Mouse (Mus musculus) CD4-positive, CD25-positive, alpha-beta regulatory T cell, adult 2 months (primary cell): ENCODE measurements around the gene Akna.

Experiments used
- DNase-seq: peaks from one replicate; pipeline ENCODE4 v3.0.0-alpha.2; 2012; ENCODE audit warnings: low read depth, low spot score

The Akna gene

DNA sequence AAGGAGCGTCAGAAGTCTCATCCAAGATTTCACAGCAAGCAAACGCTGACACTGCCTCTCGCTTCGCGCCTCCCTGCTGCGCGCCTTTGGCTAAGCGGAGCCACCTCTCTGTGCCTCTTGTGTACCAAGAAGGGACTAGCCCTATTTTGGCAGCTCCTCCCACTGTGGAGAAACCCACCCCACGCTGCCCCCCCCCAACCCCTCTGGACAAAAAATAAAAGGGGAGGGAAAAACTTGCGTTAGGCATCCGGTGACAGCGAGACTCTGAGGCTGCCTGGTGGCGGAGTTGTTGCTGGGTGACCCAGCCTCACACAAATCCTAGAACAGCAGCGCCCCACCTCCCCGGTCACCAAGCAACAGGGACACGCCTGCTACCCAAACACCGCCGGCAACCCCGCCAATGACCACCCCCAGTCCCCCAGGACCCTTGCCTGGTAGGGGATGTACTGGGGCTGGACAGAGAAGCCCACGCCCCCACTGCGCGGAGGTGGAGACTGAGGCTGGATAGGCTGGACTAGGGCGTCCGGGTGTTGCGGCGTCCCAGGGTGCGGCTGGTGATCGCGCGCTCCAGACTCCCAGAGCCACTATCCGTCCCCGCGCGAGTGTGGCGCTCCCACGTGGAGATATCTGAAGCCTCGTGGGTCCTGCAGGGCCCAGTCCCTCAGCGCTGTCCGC lies 6.9 kb upstream of the Akna start:
- DNase-seq, result peak; percentile 88

DNA sequence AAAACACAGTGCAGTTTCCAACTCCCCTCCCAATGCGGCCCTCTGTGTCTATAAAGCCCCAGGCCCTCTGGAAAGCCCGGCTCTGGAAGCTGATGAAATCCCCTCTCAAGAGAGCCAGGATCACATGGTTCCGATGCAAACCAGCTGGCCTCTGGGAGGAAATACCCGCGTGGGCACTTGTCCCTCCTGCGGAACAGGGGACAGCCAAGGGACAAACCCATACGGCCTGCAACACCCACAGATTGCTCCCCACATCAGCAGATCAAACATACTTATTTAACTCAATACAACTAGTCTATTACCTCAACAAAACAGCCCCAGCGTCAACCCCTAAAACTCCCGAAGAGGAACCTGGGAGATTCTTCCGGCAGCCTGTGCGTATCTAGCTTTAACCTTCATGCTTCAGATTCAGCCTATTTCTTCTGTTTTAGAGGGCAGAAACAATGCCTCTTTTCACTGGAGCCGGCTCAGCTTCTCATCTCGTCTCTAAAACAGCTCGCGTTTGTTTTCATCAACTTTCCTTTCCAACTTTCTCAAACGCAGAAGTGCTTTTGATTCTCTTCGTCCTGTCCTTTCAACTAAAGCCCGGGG lies 6.3 kb upstream of the Akna start:
- DNase-seq, result peak; percentile 66

DNA sequence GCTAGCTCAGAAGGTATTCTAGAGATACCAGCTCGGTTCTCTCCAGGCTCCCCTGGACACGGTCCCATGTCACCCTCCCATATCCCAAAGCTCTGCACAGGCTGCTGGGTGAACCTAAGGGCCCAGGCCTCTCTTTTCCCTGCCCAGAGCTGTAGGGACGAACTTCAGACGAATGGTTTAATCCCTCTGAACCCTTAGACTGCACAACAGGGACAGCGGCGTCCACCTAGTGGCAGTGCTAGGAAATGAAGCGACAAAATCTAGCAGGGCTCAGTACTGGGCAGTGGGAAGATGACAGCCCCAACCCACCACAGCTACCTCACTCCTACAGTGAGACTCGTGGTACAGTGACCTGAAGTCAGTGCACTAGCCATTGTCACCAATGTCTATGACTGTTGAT lies 5.5 kb upstream of the Akna start:
- peak; percentile 82 for DNase-seq

DNA sequence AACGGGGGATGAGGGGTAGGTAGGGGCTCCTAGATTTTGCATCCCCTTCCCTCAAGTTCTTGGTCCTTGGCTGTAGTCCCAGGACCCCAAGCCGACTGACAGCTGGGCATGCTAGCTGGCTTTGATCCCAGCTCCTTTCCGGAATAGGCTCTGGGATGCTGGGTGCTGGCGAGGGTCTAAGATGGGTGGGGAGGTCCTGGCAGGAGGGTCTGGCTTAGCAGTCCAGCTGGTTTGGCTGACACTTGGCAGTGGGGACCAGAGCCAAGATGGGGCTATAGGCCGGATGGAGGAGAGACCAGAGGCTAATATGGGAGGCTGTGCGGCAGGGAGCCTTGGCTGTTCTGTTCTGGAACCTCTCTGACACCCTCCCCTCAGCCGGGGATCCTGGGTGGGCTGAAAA lies 5.1 kb upstream of the Akna start:
- DNase-seq, result no peak

DNA sequence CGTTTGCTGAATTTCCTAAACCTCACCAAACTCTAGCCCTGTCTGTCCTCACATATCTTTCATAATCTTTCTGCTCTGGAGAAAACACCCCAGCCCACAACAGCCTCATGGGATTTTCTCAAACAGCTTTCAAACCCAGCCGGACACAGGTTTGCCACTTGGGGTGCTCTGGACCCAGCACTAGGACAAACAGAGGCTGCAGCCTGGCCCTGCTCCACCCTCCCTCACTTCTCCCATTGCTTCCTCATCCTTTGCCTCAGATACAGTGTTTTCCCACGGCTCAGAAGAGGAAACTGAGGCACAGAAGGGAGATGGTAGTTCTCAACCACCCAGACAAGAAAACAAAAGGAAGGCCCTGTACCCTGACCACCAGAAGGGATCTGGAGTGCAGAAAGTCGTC lies 2.5 kb upstream of the Akna start:
- peak; percentile 16 for DNase-seq

DNA sequence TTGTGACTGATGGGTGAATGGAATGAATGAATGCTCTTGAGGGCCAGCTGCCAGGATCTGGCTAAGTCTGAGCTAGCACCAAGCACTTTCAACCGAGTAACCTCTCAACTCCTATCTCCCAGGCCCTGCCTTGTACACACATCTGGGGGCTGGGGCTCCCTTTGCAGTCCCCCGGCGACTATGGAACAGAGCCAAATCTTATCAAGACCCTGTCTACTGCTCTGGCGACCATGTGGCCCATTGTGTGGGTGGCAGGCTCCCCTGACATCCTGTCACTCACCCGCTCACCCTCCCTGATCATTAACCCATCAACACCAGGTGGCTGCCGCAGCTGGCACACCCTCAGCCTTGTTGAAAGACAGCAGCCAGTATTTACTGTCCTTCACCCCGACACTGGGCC lies 1.9 kb upstream of the Akna start:
- peak; percentile 78 for DNase-seq

DNA sequence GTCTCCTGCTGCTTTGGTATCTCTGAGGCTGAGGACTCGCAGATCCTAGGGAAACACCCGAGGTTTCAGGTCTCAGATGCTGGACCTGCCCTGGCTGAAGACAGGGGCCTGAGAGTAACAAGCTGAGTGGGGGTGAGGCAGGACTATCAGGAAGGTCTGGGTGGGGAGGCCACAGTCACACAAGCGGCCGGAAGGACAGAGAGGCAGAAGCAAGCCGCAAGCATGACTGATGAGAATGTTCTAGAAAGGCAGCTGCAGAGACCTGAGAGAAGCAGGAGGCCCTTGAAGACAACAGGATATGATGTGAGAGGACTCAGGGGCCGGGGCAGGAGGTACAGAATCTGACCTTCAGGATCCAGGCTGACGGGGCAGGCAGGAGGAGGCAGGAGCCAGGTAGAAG lies 1.1 kb upstream of the Akna start:
- peak; percentile 82 for DNase-seq

DNA sequence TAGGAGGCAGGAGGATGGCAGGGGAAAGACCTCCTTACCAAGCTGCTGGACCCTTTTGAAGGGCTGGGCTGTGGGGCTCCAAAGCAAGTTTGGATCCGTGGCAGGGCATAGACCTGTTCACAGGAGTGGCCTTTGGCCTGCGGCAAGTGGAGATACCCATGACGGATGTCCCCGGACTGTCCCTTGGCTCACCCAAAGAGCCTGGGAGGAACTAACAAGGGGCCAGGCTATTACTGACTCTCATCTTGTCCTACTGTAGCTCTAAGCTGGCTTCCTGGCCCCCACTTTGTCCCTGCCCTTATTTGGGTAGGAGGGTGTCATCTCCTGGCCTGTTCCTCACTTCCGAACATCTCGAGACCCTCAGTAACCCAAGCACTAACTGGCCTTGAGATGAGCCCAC lies 596 bp downstream of the Akna start:
- DNase-seq, result peak; percentile 45

DNA sequence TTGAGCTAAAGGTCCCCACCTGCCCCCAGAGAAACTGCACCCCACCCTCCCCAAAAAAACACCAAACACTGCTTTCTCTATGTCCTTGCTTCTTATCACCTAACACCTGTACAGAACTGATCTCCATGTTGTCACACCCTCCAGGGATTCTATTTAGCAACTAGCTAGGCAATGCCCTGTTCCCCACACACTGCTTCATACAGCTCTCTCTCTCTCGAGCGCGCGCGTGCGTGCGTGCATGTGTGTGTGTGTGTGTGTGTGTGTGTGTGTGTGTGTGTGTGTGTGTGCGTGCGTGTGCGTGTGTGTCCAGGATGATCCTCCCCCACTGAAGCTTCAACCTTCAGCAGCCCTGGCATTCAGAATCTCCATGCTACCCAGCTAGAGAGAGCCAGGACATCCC lies 1.1 kb downstream of the Akna start:
- DNase-seq, result peak; percentile 63

DNA sequence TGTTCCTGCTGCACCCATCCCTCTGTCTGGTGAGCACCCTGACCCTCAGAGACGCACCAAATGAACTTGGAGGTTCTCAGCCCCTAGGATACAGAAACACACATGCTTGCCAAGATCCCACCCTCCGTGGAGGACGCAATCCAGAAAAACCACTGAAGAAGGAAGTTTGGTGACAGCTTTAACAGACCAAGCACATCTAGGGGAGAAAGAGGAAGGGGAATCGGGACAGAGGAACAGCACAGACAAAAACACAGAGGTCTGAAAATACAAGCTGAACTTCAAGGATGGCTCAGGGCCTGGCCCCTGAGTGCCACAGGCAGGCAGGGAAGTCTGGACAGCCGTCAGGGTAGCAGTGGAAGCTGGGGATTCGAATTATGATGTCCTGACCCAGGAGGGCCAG lies 1.5 kb downstream of the Akna start:
- DNase-seq, result no peak

DNA sequence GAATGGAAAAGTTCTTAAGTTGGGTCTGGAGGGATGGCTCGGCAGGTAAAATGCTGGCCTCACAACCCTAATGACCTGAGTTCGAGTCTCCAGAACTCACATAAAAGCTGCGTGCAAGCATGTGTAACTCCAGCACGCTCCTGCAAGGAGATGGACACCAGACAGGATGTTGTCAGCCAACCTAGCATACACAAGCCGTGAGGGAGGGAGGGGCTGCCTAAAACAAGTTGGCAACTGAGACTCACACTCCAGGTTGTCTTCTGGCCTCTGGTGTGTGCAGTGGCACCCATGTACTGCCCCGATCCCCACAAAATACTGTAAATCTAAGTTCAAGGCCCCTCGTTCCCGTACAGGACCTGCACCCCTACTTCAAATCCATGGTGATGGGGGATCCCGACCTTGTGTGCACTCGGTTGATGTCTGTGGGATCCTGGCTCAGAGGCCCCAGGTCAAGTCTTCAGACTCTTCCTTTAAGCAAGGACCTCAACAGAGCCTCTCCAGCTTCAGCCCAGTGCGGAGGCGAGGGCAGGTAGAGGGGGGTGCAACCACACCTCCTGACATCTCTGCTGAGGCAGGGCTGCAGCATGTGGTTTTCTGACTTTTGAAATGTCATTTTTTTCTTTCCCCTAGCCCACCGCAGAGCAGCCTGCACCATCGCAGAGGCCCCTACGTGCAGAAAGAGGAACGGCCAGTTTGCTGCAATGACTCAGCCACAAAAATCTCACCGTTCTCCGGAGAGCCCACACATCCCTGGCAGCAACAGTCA lies 2.4 kb downstream of the Akna start:
- DNase-seq, result peak; percentile 72

DNA sequence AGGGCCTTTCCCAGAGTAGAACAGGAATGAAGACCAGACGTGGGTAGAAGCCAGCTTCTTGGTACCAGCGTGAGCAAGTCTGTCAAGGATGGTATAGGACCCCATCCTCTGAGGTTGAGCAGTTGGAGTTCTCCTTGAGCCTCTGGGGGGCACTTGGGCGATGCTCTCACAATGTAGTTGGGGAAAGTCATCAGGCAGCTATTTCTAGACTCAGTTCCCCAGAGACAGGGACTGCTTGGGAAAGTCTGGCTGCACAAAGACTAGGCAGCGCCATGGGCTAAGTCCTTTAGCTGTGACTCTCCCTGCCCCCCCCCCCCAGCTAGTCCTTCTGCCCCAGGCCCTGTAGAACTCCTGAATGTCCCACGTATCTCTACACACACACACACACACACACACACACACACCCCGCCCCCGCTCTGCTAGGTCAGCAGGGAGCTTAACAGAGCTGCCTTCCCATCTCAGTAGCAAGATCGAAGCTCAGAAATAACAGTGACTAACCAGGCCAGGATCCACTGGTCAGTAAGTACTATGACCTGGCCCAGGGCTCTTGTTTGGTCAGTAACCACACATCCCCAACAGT lies 3.4 kb downstream of the Akna start:
- DNase-seq, result peak; percentile 49

DNA sequence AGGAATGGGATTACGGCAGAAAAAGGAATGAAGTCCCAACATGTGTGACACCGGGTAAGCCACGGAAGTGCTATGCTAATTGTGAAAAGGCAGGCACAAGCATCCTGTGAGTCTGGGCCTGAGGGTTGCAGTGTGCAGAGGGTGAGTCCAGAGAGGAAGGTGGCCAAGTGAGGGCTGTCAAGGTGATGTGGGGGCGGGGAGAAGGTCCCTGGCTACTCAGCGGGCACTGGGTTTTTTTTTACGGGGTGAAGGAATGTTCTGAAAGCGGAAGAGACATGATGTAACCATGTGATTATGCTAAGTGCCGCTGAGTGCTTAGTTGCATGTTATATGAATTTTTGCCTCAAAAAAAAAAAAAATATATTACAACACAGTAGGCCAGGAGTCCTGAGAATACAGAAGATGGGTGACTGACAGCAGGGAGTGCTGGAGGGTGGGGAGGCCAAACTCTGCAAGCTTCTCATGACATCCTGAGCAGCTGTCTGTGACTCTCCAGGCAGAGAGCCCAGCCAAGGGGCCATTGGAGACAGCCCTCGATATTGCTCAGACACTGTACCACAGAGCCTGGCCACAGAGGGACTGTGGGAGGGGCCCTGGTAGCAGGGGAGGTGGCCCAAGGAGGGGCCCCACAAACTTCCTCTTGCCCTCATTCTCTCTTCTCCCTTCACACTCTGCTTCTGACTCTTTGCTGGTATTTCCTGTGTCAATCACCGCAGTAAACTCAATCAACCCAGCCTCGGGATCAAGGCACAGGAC lies 4.1 kb downstream of the Akna start:
- peak; percentile 80 for DNase-seq

DNA sequence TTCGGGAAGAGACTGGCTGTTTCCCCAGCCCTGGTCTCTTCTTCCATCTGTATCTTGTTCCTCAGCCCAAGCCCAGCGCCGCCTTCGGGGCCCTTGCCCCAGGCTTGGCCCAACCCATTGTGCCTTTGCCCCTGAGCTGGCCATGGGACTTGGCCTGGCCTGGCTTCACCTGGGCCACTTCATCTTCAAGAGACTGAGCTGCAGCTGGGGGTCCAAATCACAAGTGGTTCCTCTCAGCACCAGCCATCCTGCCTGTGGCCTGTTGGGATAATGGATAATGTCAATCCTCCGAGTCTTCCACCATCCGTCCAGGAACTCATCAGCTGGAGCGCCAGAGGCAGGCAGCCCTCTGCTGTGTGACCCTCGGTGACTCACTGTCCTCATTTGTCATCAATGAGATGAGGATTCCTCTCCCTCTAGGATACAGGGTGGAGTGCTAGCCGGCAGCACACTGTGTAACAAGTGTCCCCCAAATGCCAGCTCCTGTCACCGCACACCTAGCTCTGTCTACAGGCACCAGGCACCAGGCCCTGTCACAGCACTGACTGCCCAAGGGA lies 5.1 kb downstream of the Akna start:
- DNase-seq, result no peak

DNA sequence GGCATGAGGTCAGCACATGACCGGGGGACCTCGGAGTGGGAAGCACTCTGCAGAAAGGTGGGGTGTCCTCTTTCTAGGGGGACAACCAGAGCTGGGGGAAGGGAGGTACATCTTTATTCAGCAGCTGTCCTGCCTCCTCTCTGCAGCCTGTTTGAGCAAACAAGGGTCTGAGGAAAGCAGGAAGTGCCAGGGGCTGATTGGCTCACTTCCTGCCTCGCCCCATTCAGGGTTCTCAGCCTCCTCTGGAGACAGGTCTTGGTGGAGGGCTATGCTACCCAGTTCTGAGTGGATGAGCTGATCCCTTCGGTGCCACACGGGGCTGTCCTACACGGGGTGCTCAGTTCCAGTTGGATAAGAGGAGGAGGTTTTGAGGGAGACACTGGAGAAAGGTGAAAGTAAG lies 11.8 kb downstream of the Akna start:
- peak; percentile 69 for DNase-seq

DNA sequence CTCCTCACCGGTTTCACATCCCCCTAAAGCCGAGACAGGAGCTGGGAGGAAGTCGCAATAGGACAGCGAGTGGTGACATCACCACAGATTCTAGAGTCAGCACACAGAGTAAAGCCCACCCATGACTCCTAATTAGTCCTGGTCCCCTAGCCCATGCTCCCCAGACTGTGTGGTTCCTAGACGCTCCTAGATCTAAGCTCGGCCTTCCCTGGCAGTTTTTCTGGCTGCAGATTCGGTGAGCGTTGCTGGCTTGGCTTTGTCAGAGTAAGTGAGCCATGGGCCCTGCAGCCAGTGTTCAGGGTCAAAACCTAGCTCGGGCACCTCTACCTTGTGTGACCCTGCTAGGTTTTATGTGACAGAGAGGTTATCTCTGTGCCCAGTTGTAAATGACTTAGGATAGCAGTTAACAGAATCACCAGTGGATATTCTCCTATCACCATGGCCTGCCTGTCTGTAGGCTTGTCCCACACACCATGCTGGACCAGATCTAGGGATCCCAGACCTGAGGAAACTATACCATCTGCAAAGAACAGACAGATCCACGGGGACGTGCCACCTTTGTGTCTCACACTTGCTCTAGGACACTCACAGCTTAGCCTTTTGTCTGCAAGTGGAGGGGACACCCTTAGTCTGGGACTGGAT lies 13.1 kb downstream of the Akna start:
- peak; percentile 43 for DNase-seq

DNA sequence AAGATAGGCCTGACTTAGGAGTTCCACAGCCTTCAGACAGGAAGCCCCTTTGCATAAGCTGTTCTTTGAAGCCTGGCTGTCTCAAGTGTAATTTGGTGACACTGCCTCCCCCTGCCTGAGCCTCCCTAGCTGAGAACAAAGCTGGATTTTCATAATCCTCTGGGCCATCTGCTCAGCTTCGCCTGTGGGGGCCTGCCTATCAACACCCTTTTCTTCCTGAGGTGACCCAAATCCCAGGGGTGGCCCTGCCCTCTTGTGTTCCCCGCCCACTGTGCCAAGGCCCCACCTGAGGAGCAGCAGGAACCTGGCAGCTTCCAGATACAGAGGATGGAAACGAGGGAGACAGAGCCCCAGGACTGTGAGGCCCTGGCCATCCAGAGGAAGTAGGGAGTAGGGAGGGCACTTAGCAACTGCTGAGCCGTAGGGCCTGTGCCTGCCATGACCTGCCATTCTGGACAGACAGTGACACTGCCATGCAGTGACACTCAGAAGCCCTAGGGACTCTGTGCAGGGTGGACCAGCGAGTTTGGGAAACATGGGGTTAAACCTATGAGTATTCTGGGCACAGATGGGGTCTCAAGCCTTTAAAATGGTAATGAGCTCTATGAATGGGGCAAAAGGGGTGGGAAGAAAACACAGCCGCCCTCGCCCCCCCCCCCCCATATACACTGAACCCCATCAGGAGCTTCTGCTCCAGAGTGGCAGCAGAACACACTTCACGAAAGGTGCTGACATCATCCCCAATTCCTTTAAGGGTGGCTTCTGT lies 13.8 kb downstream of the Akna start:
- peak; percentile 78 for DNase-seq

DNA sequence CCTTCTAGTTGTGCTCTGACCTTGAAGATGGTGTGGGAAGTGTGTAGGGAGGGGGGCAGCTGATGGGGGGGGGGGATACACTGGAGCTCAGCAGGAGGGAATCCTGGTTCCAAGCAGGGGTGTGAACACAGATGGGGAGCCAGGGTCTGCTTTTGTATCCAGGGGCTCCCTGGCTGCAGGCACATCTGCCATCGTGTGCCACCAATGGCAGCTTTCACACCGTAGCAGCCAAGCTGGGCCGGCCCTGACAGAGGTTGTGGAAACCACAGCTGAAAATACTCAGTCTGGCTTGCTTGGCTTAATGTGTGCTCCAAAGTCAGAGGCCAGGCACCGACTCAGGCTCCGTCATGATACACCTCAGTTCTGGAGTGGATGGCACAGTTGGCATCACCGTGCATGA lies 15.1 kb downstream of the Akna start:
- DNase-seq, result peak; percentile 41

DNA sequence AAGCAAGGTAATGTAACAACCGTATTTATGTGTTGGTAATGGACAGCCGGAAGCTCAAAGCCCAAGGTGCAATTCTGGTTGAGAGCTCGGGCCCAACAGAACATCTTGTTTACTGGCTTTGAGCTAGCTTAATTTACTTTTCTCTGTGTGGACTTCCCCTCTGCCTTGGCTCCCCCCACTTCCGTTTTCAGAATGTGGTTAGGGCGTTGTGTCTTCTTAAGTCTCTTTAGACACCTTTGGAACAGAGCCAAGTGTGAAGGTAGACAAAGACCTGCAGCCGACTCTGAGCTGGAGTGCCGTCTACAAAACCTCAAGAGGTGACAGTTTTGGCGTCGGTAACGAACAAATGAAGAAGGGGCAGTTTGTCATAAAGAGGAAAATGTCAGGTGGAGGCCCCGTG lies 17.4 kb downstream of the Akna start:
- peak; percentile 97 for DNase-seq

DNA sequence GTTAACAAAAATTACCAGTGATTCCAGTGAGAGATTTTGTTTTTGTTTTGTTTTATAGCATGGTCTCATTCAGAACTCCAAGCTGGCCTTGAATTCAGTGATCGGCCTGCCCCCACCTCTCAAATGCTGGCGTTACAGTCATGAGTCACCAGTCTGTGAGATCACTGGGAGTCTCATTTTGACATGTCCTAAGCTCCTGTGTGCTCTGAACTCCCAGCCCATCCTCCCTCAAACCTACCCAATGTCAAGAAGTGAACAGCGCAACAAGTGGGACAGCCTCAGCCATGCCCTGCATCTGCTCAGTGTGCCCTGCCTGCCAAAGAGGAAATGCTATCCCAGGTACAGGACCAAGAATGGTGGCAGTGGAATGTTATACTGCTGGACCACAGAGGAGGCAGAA lies 17.9 kb downstream of the Akna start:
- DNase-seq, result peak; percentile 67
